Mouse (Mus musculus): ENCODE measurements around the gene Susd1.

Susd1 gene

DNA sequence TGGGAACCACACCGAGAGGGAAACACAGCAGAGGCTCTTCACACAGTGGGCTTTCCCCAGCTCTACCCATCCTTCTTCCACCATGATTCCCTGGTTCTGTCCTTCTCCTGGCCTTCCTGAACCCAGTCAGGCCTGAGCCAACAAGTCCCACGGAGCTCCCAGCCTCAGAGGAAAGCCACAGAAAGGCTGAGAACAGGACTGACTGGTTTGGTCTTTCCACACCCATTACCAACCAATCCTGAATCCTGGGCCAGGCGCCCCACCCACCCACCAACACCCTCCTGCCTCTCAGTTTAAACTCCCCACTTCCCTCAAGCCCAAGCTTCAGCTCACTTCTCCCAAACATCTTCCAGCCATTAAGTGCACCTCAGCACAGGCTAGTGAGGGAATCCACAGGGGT is 4.4 kb downstream of the Susd1 start:
- no peak for DNase-seq (ENCODE audit: low spot score in 2 of 2)

DNA sequence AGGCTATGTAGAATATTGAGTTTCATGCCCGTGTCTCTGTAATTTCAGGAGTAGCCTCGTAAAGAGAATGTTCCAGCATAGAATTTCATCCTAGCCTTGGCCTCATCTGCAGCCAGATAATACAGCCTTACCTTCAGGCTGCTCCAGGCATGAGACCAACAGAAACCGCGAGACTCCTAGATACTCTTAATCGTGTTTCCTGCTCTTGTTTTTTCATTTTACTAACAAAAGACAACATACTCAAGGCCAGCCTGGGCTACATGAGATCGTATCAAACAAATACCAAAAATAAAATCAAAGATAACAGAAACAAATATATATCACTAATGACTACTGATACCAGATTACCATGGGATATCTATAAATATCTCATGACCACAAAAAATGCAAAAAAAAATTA is 9.3 kb downstream of the Susd1 start:
- no peak for DNase-seq (ENCODE audit: low spot score in 2 of 2)

DNA sequence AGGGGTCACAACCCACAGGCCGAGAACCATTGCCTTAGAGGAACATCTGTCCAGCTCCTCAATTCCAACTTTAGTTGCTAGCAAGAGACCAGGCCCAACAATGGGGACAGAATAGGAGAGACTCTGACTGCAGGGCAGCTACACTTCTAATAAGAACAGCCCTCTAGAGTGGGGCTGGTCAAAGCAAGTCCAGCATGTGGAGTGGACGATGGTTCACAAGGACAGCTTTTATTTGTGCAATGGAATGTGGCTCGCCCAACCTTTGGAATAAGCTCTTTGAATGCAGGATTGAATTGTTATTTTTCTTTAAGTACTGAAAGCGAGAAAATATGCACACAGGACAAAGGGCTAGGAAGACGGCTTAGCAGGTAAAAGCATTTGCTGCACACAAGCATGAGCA is 12.0 kb downstream of the Susd1 start:
- DNase-seq (ENCODE audit: low spot score in 2 of 2) = no peak

DNA sequence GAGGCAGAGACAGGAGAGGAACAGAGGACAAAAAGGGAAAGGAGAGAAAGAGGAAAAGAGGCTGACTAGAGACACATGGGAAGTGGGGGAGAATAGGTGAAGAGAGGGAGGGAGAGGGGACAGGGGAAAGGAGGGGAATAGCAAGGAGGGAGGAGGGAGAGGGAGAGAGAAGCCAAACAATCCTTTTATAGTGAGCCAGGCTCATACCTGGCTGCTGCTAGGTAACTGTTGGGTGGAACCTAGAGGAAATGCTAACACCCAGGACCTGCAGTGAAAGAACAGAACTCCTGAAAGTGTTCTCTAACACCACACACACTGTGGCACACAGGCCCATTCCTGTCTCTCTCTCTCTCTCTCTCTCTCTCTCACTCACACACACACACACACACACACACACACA is 15.6 kb downstream of the Susd1 start:
- DNase-seq (ENCODE audit: low spot score in 2 of 2) = no peak

DNA sequence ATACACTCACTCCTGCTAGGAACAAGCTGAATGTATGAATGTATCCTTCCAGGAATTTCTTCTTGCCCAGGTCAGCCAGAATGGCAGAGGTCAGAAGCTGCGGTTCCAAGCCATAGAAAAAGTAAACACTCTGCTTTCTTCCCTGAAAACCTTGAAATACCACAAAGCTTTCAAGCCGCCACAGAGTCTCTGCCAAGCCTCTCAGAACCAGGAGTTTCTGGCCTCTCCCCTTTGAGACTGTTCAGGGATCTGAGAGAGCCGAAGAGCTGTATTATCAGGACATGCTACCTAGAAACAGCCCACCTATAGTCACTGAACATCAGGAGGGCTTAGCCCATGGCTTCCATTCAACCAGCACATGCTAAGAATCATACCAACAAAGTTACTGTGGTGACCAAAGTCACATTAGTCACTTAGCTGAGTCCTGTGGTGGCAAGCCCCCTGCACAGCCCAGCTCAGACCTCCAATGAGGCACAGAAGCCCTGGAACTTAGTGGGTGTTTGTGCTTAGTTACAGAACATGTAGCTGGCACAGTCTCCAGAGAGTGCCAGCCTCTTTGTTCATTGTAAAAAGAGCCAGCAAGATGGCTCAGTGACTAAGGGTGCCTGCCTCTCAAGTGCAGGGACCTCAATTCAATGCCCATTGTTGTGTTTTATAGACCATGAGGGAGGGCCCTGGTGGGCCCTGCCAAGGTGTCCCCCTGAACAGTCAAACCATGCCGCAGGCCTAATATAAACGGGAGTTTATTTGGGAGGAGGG is 16.2 kb downstream of the Susd1 start:
- no peak for DNase-seq (ENCODE audit: low spot score in 2 of 2)

DNA sequence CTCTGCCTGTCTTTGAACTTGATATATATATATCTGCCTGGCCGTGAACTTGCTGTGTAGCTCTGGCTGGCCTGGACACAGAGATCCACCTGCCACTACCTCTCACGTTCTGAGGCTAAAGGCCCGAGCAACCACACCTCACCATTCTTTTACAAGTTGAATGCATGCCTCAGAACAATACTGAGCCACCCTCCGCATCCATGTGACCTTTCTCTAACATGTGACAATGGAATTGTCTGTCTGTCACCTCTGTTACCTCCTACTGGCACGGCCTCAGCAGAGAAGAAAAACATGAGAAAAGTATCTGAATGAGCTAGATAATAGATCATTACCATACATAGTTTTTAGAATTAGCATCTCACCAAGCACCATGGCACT is 17.1 kb downstream of the Susd1 start:
- no peak for DNase-seq (ENCODE audit: low spot score in 2 of 2)

DNA sequence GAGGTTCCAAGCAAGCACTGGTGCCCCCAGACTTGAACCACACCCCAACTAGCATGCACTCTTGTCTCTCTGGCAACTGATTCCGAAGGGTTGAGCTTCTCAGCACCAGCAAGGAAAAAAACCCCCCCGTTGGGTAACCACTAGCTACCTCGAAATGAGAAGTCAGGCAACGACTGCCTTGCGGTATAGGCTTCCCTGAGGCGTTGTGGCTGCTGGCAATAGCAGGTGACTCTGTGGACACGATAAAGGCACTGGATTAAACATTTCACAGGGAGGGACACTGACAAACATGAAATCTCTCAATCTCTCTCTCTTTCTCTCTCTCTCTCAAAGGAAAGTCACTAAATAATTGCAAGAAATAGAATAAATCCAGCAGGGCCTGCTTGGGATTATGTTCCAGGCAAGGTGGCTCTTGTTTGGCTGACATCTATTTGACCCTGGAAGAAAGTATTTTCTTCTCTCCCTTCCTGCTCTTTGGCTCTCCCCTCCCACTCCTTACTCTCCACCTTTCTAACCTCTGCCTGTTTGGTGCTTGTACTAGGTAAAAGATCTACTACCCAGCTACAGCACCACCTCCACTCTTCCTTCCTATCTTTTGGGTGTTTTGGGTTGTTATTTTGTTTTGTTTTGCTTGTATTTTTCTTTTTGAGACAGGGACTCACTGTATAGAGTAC is 17.6 kb downstream of the Susd1 start:
- DNase-seq (ENCODE audit: low spot score in 2 of 2) = no peak

DNA sequence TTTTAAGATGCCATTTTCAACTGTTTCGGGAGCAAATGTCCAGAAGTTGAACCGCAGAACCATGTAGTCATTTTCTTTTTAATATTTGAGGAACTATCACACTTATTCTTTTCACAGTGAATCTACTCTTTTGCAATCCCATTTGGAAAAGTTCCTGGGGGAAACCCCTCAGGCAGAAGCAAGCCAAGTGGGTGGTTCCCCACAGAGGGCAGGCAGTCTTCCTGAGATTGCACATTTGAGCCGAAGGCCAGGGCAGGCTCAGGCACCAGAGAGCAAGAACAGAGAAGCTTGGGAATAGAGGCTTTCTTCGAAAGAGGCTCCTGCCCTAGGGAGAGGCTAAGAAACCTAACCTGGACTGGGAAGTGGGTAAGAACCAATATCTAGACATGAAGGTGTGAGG is 19.2 kb downstream of the Susd1 start:
- DNase-seq (ENCODE audit: low spot score in 2 of 2) = no peak

DNA sequence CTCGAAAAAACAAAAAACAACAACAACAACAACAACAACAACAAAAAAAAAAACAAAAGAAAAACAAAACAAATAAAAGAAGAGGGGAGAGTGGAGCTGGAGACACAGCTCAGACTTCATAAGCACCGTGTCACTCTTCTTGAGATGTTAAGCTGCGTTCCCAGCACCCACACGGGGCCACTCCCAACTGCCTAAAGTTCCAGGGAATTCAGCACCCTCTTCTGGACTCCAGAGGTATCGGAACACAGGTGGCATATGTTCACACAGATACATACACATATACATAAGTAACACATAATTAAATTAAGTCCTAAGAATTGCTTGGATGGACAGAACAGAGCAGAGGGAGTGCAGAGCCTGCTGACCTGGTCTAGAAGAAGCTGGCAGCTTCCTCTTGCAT is 25.0 kb downstream of the Susd1 start:
- no peak for DNase-seq (ENCODE audit: low spot score in 2 of 2)

DNA sequence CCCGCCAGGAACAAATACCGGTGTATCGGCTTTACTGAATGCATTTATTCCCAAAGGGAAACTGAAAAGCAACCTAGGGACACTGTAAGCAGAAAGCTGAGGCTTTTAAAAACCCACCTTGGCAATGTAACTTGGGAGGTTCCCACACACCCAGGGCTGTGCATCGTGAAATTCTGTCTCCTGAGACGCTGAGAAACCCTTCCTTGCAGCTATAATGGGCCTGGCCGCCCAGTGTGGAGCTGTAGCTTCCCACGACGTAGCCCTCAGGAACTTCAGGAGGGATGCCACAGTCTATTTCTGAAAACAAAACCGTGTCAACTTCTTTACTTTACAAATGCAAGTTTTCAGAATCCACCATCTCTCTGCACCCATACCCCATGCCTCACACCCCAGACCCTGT is 27.3 kb downstream of the Susd1 start:
- peak in 1 of 2 experiments; percentile 32 for DNase-seq (ENCODE audit: low spot score in 2 of 2)

DNA sequence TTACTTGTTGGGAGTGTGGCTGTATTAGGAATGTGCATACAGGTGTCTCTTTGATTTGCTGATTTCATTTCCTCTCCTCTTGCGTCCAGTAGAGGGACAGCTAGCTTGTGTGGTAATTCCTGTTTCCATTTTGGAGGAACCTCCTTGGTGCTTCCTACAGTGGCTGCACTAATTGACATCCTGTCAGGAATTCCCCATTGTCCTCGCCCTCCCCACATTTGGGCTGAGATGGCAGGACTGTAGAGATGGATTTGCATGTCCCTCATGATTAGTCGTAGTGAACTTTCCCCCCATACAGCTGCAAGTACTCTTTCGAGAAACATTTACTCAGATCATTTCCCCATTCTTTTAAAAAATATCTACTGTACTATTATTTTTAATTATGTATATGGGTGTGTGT is 30.7 kb downstream of the Susd1 start:
- DNase-seq (ENCODE audit: low spot score in 2 of 2) = no peak

DNA sequence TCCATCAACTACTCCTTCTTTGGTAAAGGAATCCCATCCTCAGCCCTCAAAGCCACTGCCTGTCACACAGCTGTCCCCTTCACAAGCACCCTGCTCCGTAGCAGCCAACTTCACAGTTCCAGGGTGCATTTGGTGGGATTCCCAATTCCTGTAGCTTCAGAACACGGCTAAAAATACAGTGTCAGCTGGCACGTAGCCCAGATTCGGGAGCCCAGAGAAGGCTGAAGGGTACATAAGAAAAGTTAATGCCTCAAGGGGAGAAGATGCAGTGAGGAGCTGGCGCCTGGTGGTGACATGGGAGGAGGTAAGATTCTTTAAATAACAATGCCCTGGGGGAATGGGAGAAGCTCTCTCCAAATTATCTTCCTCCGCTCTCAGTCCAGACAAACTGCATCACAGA is 34.1 kb downstream of the Susd1 start:
- peak; percentile 82 to 85 for DNase-seq (ENCODE audit: low spot score in 2 of 2)

DNA sequence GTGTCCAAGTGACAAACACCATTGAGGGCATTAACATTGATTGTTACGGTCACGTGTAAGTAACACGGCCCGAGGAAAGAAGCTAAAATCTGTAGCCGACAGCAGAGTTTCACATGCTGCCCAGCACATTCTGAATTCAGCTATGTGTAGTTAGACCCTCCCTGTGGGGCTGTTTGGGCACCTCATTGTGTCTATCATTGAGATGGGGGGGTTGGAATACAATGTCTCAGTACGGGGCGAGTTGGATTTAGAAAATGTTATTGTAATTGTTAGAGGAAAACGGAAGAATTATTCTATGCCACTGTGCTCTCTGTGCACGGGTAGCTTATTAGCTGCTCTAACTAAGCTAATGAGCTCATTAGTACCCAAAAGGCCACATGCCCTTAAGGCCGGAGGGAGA is 37.5 kb downstream of the Susd1 start:
- no peak for DNase-seq (ENCODE audit: low spot score in 2 of 2)

DNA sequence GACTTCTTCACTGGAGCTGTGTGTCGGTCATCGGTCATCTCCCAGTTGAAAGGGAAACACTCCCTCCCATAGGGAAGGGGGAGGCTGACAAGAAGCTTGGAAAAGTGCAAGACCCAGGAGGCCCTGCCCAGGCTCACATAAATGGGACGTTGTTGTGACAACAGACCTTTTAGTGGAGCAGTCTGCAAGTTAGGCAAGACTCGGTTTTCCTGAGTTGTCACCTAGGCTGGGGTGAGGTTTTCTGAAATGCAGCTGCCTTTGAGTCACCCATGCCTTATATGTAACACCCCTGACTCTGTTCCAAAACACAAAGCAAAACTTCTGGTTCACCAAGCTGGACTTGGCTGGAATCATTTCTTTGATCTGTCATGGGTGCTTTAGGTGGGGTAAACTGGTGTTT is 39.1 kb downstream of the Susd1 start:
- no peak for DNase-seq (ENCODE audit: low spot score in 2 of 2)

DNA sequence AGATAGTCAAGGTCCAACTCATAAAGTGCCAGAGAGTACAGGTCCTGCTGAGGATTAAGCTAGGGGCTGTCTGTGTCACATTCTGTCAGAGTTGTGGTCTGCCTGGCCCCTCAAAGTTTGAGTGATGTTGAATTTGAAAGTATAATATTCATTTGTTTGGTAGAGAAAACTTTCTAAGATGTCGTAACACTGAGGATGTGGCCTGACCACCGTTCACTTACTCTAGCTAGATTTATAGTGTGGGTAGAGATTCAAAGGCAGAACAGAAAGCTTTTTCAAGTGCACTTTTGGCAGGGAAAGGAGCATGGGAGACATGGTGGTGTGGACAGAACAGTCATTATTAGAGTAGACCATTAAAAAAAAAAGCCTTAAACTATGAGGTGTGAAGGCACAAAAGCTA is 42.9 kb downstream of the Susd1 start:
- no peak for DNase-seq (ENCODE audit: low spot score in 2 of 2)

DNA sequence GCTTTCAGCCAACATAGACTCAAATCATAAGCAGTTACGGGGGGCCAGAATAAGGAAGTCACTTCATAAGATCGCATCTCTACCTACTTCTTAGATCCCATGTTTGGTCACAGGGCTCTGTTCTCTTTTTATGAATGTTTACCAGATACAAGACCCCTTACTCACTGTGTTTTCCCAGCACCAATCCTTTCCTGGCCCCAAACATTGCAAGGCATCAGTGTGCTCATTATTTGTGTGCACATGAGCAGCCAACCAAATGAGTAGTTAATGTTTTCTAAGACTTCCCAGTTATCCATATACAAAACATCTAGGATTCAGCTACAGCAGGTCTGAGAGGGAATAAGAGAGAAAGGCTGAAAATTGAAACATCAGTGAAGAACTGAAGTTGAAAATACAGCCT is 44.3 kb downstream of the Susd1 start:
- DNase-seq (ENCODE audit: low spot score in 2 of 2) = no peak

DNA sequence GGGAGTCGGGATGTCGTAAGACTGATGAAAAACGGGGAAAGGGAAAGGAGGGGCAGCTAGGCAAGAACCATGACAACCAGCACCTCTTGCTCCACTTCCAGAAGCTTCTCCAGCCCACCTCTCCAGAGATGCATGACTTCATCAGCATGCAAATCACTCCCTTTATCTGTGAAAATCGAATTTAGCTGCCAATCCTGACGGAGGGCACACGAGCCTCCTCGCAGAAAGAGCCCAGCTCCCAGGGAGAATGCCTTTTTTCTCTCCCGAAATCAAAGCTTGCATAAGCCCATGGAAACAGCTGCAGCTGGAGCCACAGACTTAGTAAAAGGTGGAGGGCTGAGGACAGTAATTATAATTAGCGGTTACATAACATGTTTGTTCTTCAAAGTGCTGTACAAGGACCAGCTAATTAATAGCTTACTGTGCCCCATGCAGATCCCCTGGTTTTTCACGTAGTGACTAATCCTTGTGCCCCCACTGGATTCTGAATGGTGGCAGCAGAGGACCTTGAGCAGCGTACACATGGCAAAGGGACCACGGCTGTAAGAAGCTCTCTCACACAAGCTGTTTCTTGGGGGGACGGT is 49.9 kb downstream of the Susd1 start:
- DNase-seq (ENCODE audit: low spot score in 2 of 2) = peak; percentile 54 to 68

DNA sequence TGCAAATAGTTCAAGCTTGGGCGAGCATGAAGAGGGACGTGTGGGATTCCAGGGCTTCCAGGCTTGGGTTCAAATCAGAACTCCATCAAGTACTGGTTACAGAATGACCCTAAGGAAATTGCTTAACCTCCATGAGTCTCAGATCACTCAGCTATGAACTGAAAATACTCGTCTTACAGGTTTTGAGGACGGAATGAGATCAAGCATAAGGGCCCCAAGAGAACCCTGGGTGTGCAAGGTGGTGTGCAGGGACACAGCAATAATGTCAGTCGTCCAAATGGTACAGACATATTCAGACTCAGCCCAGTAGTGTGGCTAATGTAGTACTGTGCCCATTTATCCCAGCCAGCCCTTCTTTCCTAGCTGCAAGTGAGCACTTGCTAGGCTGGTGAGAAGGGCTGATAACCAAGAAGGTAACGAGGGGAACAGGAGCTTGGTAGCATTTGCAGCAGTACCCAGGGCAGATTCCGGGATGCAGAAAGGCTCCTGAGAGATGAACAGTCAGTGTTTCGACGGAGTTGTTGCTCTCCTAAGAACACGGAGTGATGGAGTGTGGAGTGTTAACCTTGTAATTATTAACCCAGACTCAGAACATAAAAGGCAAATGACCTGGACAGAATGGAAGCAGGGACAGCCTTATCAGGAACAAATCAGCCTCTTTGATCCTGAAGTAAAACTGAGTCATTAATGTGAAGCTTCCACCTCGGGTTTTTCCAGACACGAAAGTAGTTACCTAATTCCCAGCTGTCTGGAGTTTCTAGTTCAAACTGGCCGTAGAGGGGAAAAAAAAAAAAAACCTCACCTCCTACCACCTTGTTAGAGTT is 50.8 kb downstream of the Susd1 start:
- DNase-seq (ENCODE audit: low spot score in 2 of 2) = no peak

DNA sequence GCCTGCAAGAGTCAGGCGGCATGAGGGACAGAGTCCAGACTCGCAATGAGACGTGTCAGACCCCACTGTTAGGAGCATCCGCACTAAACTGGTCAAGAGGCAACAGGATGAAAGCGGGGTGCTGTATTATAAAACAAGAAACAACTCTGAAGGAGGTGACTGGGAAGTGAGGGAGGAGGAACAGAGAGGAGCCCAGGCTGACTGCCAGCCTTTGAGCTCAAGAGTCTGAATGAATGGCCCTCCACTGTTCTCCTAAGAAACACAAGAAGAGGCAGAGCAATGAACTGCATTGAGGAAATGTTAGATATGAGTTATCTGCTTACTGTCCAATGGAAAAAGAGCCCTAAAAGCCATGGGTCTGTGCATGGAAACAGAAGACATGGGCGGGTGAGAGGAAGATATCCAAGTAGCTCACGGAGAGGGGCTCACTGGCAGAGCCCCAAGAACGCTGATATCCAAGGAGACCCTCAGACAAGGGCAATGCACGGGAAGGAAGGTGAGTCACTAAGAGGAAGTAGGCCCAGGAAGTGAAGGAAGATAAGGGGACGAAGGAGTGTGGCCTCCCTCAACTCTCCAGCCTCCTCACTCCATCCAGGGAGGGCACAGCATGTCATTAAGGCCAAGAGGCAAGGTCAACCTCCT is 53.1 kb downstream of the Susd1 start:
- DNase-seq (ENCODE audit: low spot score in 2 of 2) = peak in 1 of 2 experiments; percentile 41

DNA sequence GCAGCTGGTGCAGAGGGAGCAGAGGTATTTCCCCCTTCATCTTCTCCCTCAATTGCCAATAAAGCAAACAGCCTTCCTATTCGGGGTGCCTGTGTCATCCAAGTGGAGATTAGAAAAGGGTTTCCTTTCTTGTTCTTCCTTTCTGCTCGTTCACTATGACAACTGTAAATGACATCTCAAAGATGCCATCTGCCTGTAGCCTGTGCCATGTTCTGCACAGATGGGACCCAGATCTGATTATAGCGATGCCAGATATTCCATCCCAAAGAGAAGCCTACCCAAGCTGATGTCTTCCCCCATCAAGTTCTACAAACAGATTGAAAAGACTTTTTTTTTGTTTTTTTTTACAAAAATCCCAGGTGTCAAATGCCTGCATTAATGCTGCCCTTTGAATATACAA is 54.6 kb downstream of the Susd1 start:
- DNase-seq (ENCODE audit: low spot score in 2 of 2) = peak; percentile 67 to 88

DNA sequence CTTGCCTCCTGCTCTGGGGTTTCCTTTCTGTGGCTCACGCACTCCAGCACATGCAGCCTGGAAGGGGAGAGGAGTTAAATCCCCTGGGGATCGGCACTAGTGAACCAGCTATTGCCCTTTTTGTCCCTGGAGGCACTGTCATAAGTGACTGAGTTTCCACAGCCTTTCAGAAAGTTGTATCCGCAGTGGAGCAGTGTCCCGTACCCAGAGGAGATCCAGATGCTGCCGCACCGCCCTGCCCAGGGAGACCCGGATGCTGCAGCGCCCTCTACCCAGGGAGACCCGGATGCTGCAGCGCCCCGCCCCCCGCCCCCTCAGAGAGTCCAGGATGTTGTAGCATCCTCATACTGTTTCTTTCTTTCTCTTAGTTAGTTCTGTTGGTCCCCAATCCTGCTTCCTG is 56.3 kb downstream of the Susd1 start:
- no peak for DNase-seq (ENCODE audit: low spot score in 2 of 2)

Measured in right cerebral cortex, postnatal 10 days (tissue).